Mouse (Mus musculus): Measurements from ENCODE around the gene Ism1.

DNA sequence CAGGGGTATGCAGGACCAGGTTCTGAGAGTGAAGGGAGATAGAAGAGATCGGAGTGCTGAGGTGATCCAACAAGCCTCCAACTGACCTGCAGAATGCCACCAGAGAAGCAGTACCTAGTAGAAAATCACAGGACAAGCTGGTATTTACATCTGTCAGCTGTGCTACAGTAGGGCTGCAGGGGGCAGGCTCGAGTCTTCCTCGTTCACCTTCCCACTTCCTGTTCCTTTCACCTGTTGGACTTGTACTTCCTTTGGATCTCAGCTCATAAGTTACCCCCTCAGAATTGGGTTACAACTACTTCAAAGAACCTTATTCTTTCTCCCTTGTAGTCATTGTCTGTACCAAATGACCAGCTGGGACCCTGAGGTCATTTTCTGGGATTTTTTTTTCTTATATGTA is 47.4 kb downstream of the Ism1 start:
- TF ChIP-seq EP300 (IDR thresholded peaks at IDR 0.05; ENCODE audit: low read length) (no peak), ZKSCAN1 (IDR thresholded peaks at IDR 0.05; ENCODE audit: borderline replicate concordance, low read depth, low read length) (no peak), POLR2A (IDR thresholded peaks at IDR 0.05; ENCODE audit: low read depth, low read length) (no peak), POLR2AphosphoS2 (IDR thresholded peaks at IDR 0.05; ENCODE audit: low read depth, low read length) (no peak), CTCF (conservative IDR thresholded peaks at IDR 0.05 in 1 of 2, IDR thresholded peaks at IDR 0.05 in 1 of 2; ENCODE audit: low read depth in 2 of 2, low read length in 2 of 2) (peak; percentile 21 to 69; a peak in 2 of 4 replicates), ELF1 (IDR thresholded peaks at IDR 0.05; ENCODE audit: low read depth, low read length) (peak; percentile 73), ZC3H11A (IDR thresholded peaks at IDR 0.05; ENCODE audit: low read depth, low read length) (no peak), ETS1 (conservative IDR thresholded peaks at IDR 0.05; ENCODE audit: low read depth, low read length) (no peak), RAD21 (IDR thresholded peaks at IDR 0.05; ENCODE audit: low read depth, low read length) (peak; percentile 45)

Data from CH12.LX (cell line).